Mouse (Mus musculus) erythroblast, embryonic 14.5 days (primary cell): Measurements from ENCODE around the gene Alx3. TPM values are rescaled to one million over a fixed set of nuclear protein-coding genes. Genes with fewer than 3 reads are reported as not detected.

Source experiments
- H3K27me3 ChIP-seq: 2 replicates; pipeline ENCODE4 v1.6.1; 2012; ENCODE audit warnings: inconsistent platforms; ENCODE audit not compliant: control insufficient read depth
- H3K36me3 ChIP-seq: 2 replicates; pipeline ENCODE4 v1.6.1; 2012; ENCODE audit warnings: mild to moderate bottlenecking, inconsistent platforms; ENCODE audit not compliant: control insufficient read depth
- H3K4me1 ChIP-seq: 2 replicates; pipeline ENCODE4 v1.6.1; 2012; ENCODE audit warnings: inconsistent platforms; ENCODE audit not compliant: control insufficient read depth
- H3K4me3 ChIP-seq: replicated peaks from 2 replicates; pipeline ENCODE3; 2012; ENCODE audit warnings: moderate library complexity, mild to moderate bottlenecking, inconsistent platforms
- H3K9me3 ChIP-seq: 2 replicates; pipeline ENCODE4 v1.6.1; 2012; ENCODE audit warnings: low read length, inconsistent platforms, mixed read lengths; ENCODE audit not compliant: control insufficient read depth
- GATA1 ChIP-seq: IDR thresholded peaks from 2 replicates; pipeline ENCODE4 v1.6.1; 2012; ENCODE audit warnings: low read length, inconsistent platforms, mixed read lengths
- TAL1 ChIP-seq: IDR thresholded peaks from 3 replicates; pipeline ENCODE4 v1.6.1; 2012; ENCODE audit warnings: low read length, inconsistent platforms, mixed read lengths
- polyA plus RNA-seq: library from polyadenylated mRNA; stranded (reverse); fragments of >175 nt; gene quantifications from 2 replicates; pipeline ENCODE4 v1.2.3, GENCODE M21; 2012

Gene Alx3
- not detected in 2 replicates for polyA plus RNA-seq

DNA sequence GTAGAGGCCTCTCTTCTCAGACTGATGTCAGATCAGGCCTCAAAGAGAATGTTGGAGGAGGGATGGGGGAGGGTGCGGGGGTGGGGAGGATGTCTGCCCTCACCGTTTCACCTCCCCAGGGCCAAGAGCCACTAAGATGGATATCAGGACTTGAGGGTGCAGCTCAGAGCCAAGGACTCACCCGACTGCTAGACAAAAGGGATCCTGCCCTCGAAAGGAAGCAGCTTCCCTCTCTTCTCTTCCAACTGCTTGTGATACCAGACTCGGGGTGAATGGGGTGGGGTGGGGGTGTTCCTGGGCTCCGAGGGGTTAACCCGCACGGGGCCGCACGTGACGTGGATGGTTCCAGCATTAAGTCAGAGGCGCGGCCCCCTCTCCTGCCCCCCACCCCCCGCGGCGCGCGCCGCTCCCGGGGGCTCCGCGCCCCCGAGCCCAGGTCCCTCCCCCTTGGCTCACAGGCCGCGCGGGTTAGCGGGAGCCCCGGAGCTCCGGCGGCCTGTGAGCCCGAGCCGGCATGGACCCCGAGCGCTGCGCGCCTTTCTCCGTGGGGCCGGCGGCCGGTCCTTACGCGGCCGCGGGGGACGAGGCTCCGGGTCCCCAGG lies at the start of gene Alx3:
Alx3 (plus strand) TSS at position 370 of the 602 bp plus-strand sequence.
- Histone ChIP-seq H3K4me3 (no peak within 1 kb of the TSS), H3K9me3 (peaks cover 2% of the 10 kb centered on the region; the same call in 1 of the 2 replicates)

DNA sequence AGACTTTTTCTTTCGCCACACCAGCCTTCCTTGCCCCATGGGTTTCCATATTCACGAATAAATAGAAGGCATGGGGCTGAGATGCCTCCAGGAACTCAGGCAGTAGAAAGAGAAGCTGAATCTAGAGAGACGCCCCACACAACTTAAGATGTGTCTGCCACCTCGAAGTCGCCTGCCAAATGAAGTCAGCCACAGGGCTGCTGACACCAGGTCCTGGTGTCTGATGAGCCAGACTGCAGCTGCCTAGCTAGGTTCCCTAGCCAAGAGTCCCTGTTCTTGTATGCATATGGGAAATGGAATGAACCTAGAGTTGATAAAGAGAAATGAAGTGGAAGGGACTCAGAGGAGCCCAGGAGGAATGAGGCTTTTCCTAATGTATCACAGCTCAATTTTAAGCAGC lies 49.6 kb upstream of the Alx3 start:
- no peaks in the 10 kb centered on the region for H3K4me1 ChIP-seq

More for the DNA sequence above, at the start of gene Alx3:
- no peak for TF ChIP-seq GATA1
- Histone ChIP-seq H3K36me3 (no peaks in the 10 kb centered on the region), H3K4me1 (no peaks in the 10 kb centered on the region), H3K27me3 (peaks cover 91% of the 10 kb centered on the region)

DNA sequence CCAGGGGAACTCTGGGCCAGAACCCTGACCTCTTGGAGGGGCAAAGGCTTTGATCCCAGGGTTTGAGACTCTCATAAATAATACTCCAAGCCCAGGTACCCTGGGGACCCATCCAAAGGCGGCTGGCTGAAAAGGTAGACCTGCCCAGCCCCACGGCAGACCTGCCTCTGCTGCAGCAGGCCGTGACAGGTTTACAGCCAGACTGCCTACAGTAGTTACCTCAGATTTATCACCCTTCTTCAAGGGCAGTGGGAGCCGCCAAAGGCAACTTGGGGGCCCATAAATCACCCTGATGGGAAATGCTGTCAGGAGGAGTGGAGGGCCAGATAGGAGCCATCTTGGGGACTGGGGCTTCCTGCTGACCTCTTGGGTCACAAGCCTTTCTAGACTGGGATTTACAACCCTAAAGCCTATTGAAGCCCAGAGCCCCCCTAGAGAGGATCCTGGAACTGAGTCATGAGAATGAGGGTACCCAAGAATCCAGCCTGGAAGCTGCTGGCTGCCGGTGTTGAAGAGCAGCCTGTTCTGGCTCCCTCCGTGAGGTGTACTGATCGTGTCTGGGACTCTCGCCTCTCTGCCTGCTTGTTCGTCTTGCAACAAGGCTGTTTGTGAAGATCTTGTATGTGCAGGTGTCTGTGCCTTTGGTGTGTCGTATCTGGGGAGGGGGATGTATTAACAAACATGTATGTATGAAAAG lies 49.0 kb upstream of the Alx3 start:
- Histone ChIP-seq H3K4me1 (no peaks in the 10 kb centered on the region), H3K9me3 (no peaks in the 10 kb centered on the region), H3K36me3 (no peaks in the 10 kb centered on the region), H3K27me3 (no peaks in the 10 kb centered on the region), H3K4me3 (no peak overlapping the region)
- TF ChIP-seq GATA1 (no peak), TAL1 (no peak)

More for the DNA sequence above, 49.6 kb upstream of the Alx3 start:
- H3K36me3 ChIP-seq: no peaks in the 10 kb centered on the region
- H3K27me3 ChIP-seq: no peaks in the 10 kb centered on the region; the same call in 1 of the 2 replicates
- TF ChIP-seq TAL1 (no peak), GATA1 (no peak)
- no peak overlapping the region for H3K4me3 ChIP-seq
- H3K9me3 ChIP-seq: no peaks in the 10 kb centered on the region

DNA sequence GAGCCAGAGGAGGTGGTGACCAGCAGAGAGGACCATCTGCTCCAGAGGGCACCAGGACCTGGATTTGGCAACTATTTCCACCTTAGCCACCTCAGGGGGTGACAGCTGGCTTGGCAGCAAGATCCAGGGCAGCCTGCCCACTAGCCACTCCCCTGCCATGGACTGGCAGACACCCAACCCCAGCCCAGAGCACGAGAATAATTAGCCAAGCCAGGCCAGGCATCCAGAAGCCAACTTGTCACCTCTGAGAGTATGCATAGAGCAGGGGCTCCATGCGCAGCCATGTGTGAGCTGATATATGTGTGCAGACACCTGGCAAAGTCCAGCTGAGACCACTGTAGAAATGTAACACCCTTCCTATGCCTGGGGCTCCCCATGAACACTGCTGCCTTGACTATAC lies 47.9 kb upstream of the Alx3 start:
- Histone ChIP-seq H3K36me3 (no peaks in the 10 kb centered on the region), H3K27me3 (no peaks in the 10 kb centered on the region), H3K4me1 (no peaks in the 10 kb centered on the region), H3K9me3 (no peaks in the 10 kb centered on the region), H3K4me3 (no peak overlapping the region)
- TF ChIP-seq TAL1 (no peak), GATA1 (no peak)

DNA sequence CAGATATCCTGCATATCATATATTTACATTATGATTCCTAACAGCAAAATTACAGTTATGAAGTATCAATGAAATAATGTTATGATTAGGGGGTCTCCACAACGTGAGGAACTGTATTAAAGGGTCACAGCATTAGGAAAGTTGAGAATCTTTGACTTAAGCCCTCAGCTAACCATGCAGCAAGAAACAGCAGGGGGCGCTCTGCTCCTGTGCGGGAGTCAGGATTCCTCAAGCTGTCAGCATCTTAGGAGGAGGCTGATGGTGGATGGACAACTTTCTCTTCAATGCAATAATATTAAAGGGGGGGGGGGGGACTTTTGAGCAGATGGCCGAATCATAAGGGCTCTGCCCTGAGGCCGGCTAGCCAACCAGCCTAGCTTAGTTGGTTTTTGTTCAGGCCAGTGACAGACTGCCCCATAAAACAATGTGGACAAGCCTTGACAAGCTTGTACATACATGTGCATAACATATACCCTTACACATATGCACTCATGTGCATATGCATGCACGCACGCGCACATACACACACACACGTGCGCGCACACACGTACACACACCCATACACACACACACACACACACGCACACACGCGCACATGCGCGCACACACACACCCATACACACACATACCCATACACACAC lies 44.3 kb upstream of the Alx3 start:
- TF ChIP-seq TAL1: no peak
- TF ChIP-seq GATA1: no peak
- no peaks in the 10 kb centered on the region for H3K36me3 ChIP-seq
- no peaks in the 10 kb centered on the region for H3K4me1 ChIP-seq
- H3K27me3 ChIP-seq: no peaks in the 10 kb centered on the region
- no peak overlapping the region for H3K4me3 ChIP-seq
- H3K9me3 ChIP-seq: no peaks in the 10 kb centered on the region

DNA sequence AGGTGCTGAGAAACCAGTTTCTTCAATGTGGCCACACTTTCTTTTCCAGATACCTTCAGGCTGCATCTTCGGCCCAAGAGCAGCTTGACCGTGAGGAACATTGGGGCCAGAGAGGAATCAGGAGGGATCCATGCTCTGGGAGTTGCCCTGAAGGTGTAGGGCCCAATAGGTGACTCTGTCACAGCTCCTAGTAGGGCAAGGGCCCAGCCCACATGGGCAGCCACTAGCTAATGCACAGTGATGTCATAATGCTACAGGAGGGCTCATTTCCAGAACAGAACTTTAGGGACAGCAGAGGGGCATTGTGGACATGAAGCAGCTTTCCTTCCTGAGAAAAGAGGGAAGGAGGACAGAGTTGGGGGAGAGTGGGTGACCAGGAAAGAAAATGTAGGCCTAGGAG lies 40.0 kb upstream of the Alx3 start, which contains the start of gene Ubl4b:
Ubl4b (minus strand) TSS at position 232 of the 400 bp plus-strand sequence.
- Histone ChIP-seq H3K4me3 (no peak within 1 kb of the TSS), H3K9me3 (no peaks in the 10 kb centered on the region), H3K27me3 (no peaks in the 10 kb centered on the region), H3K4me1 (no peaks in the 10 kb centered on the region), H3K36me3 (no peaks in the 10 kb centered on the region)
- TF ChIP-seq TAL1 (no peak), GATA1 (no peak)

DNA sequence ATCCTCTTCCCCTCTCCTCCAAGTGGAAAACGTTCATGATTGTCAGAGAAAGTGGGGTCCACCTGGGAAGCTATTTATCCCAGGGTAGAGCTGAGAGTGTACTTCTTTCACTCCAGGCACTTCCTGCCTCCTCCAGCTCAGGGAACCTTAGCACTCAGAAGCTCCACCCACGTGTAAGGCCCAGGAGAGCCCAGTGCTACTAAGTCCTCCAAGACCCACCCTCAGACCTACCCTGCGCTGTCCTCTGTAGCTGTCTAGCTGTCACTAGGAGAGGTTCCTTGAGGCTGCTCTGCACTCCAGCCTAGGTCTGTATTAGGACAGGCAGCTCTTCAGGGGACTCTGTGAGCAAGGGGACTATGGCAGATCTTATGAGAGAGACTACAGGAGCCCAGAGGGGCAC lies 36.1 kb upstream of the Alx3 start:
- TF ChIP-seq TAL1 (no peak), GATA1 (no peak)
- no peaks in the 10 kb centered on the region for H3K36me3 ChIP-seq
- no peaks in the 10 kb centered on the region for H3K4me1 ChIP-seq
- no peaks in the 10 kb centered on the region for H3K27me3 ChIP-seq
- no peaks in the 10 kb centered on the region for H3K9me3 ChIP-seq
- H3K4me3 ChIP-seq: no peak overlapping the region

DNA sequence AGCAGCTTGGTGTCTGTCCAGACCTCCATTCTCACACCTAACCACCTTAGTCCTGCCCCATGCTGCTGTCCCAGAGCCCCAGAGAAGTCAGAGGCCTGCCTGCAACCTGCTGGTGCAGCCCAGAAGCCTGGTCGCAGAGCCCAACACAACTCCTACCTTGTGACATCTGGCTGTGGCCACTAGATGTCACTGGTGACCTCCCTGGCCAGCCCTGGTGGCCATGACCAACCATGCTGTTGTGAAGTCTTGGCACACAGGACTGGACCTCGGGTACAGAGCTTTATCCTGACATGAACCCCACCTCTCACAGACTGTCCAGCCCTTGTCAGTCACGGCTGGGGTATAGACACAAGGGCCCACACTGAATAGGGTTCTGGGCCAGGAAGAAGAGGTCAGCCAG lies 35.6 kb upstream of the Alx3 start:
- no peaks in the 10 kb centered on the region for H3K27me3 ChIP-seq
- H3K9me3 ChIP-seq: no peaks in the 10 kb centered on the region

DNA sequence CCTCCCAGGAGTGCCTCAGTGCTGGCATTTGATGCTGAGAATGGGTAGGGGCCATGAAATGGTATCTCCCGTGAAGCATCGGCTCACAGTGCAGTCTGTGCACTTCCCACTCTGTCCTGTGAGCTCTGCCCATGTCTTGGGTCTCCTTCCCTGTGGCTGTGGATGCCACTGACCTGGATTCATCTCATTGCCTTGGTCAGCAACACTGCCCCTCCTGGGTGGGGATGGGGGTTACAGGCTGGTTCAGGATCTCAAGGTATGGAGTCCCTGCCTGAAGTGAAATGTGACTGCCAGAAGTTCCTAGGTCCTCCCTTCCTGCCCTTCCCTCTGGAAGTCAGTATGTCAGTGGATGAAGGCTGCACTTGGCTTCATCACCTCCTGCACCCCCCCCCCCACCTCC lies 32.7 kb upstream of the Alx3 start:
- Histone ChIP-seq H3K36me3 (no peaks in the 10 kb centered on the region), H3K4me1 (no peaks in the 10 kb centered on the region), H3K27me3 (peaks cover 5% of the 10 kb centered on the region), H3K9me3 (no peaks in the 10 kb centered on the region), H3K4me3 (no peak overlapping the region)
- no peak for TF ChIP-seq GATA1
- no peak for TF ChIP-seq TAL1

More for the DNA sequence above, 35.6 kb upstream of the Alx3 start:
- no peak overlapping the region for H3K4me3 ChIP-seq
- no peaks in the 10 kb centered on the region for H3K4me1 ChIP-seq
- TF ChIP-seq GATA1 (no peak), TAL1 (no peak)
- no peaks in the 10 kb centered on the region for H3K36me3 ChIP-seq
